Mouse (Mus musculus): ENCODE data around the gene Iqcn. TPM values are rescaled to one million over a fixed set of nuclear protein-coding genes. Genes with fewer than 3 reads are reported as not detected.

Iqcn gene
- total RNA-seq, 4 experiments from 2014 or later, result 0.14 to 0.16 TPM; not detected in 2

GRCm38 (mm10) chr8:70678679-70679078 lies 24.6 kb upstream of the Iqcn start:
- DNase-seq (ENCODE audit: low spot score in 2 of 2), result no peak

- no peak for DNase-seq (ENCODE audit: low spot score in 2 of 2)
Measured at GRCm38 (mm10) chr8:70679404-70679803, 23.9 kb upstream of the Iqcn start.

- no peak for DNase-seq (ENCODE audit: low spot score in 2 of 2)
Measured at GRCm38 (mm10) chr8:70680039-70680438, 23.2 kb upstream of the Iqcn start.

GRCm38 (mm10) chr8:70681410-70681809 lies 21.8 kb upstream of the Iqcn start:
- no peak for DNase-seq (ENCODE audit: low spot score in 2 of 2)

- DNase-seq (ENCODE audit: low spot score in 2 of 2), result no peak
Measured at GRCm38 (mm10) chr8:70682193-70682592, 21.1 kb upstream of the Iqcn start.

- DNase-seq (ENCODE audit: low spot score in 2 of 2), result no peak
Measured at GRCm38 (mm10) chr8:70682692-70683091, 20.6 kb upstream of the Iqcn start.

GRCm38 (mm10) chr8:70684291-70684690 lies 19.0 kb upstream of the Iqcn start:
- peak; percentile 77 to 80 for DNase-seq (ENCODE audit: low spot score in 2 of 2)

- DNase-seq (ENCODE audit: low spot score in 2 of 2), result no peak
Measured at GRCm38 (mm10) chr8:70687576-70687975, 15.7 kb upstream of the Iqcn start.

- no peak for DNase-seq (ENCODE audit: low spot score in 2 of 2)
Measured at GRCm38 (mm10) chr8:70688136-70688535, 15.1 kb upstream of the Iqcn start.

GRCm38 (mm10) chr8:70689892-70690390 lies 13.3 kb upstream of the Iqcn start:
- DNase-seq (ENCODE audit: low spot score in 2 of 2), result no peak

- DNase-seq (ENCODE audit: low spot score in 2 of 2), result no peak
Measured at GRCm38 (mm10) chr8:70691230-70691629, 12.0 kb upstream of the Iqcn start.

GRCm38 (mm10) chr8:70691727-70692231 lies 11.5 kb upstream of the Iqcn start:
- DNase-seq (ENCODE audit: low spot score in 2 of 2), result no peak

- DNase-seq (ENCODE audit: low spot score in 2 of 2), result no peak
Measured at GRCm38 (mm10) chr8:70693636-70694035, 9.6 kb upstream of the Iqcn start.

GRCm38 (mm10) chr8:70695318-70696018 lies 7.8 kb upstream of the Iqcn start:
- no peak for DNase-seq (ENCODE audit: low spot score in 2 of 2)

GRCm38 (mm10) chr8:70696019-70696885 lies 7.0 kb upstream of the Iqcn start:
- no peak for DNase-seq (ENCODE audit: low spot score in 2 of 2)

GRCm38 (mm10) chr8:70696946-70697345 lies 6.3 kb upstream of the Iqcn start:
- no peak for DNase-seq (ENCODE audit: low spot score in 2 of 2)

GRCm38 (mm10) chr8:70697366-70698250 lies 5.6 kb upstream of the Iqcn start:
- DNase-seq (ENCODE audit: low spot score in 2 of 2), result no peak

- DNase-seq (ENCODE audit: low spot score in 2 of 2), result peak; percentile 97 to 99
Measured at GRCm38 (mm10) chr8:70698310-70699109, 4.7 kb upstream of the Iqcn start, which contains the start of gene Jund. TSS of gene Jund (plus strand) at chr8:70698949.

GRCm38 (mm10) chr8:70699116-70699833 lies 4.0 kb upstream of the Iqcn start:
- DNase-seq (ENCODE audit: low spot score in 2 of 2), result peak in 1 of 2 experiments; percentile 67
